Mouse (Mus musculus) splenic B cell, adult 2 months (primary cell): ENCODE data around the gene Myo1a.

Experiments used
- DNase-seq: peaks from one replicate; pipeline ENCODE4 v3.0.0-alpha.2; 2011; ENCODE audit warnings: low read depth, low spot score
- H3K27me3 ChIP-seq: 2 replicates; pipeline ENCODE4 v1.6.1; 2012; ENCODE audit warnings: mild to moderate bottlenecking, low read length, moderate library complexity, mixed read lengths; ENCODE audit not compliant: control insufficient read depth, poor library complexity, insufficient read depth, severe bottlenecking
- H3K36me3 ChIP-seq: 2 replicates; pipeline ENCODE4 v1.6.1; 2012; ENCODE audit warnings: mild to moderate bottlenecking, low read length, moderate library complexity, mixed read lengths; ENCODE audit not compliant: control insufficient read depth, poor library complexity, insufficient read depth, severe bottlenecking

Myo1a gene

DNA sequence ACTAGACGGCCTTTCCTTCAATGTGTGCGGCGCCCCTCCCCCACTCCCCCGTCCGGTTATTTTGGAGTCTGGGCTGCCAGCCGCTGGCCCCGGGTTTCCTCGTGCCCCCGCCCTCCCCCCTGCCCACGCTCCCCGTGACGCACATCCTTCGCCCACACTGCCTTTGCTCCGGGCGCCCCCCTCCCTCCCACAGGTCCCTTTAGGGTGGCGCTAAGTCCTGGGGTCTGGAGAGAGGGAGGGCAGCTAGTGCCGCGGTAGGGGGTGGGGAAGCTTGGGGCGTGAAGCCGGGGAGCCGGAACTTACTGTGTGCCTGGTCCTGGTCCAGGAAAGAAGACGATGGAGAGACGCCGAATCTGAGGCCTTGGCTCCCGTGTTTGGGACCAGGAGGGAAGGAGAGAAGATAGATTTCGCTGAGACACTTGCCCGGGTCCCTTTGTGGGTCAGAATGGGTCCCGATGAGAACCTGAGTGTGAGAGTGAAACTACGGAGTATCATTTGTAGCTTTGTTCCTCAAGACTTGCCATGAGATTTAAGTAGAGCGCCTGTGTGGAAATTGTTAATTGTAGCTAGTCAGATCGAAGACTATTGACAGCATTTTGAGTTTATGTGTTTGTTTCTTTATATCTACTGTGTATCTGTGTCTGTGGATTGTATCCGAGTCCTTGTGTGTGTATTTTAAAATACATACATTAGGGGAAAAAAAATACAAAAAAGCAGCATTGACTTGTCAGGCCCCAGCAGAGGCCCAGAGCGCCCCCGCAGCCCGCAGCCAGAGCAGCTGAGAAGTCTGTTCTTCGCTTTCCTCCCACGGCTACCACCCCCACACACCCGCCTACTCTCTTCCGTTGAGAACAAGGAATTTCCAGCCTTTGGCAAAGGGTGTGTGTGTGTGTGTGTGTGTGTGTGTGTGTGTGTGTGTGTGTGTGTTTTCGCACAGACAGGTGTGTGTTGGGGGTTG is 36.6 kb upstream of the Myo1a start, which contains the start of gene Nab2:
Gene Nab2 (minus strand): TSS at position 476 of the 958 bp plus-strand sequence.
- DNase-seq, result peak; percentile 95
- Histone ChIP-seq H3K36me3 (no peaks in the 10 kb centered on the region; the same call in none of the 2 replicates), H3K27me3 (no peaks in the 10 kb centered on the region)

DNA sequence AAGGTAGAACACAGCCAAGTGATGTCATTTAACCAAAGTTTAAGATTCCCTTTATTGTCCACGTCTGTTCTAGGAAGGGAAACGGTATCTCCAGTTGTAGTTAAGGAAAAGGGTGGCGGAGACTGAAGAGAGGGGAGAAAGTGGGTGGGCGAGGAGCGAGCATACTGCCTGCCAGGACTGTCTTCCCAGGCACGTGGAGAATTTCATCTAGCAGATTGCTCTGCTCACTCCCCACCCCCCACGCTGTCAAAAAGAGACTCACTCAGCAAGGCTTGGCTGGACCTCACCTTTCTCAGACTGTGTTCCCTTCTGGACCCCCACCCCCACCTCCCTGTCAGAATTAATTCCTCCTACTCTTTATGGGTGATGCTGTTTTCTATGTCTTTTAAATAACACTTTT is 35.8 kb upstream of the Myo1a start:
- DNase-seq, result no peak
- no peaks in the 10 kb centered on the region for H3K27me3 ChIP-seq

DNA sequence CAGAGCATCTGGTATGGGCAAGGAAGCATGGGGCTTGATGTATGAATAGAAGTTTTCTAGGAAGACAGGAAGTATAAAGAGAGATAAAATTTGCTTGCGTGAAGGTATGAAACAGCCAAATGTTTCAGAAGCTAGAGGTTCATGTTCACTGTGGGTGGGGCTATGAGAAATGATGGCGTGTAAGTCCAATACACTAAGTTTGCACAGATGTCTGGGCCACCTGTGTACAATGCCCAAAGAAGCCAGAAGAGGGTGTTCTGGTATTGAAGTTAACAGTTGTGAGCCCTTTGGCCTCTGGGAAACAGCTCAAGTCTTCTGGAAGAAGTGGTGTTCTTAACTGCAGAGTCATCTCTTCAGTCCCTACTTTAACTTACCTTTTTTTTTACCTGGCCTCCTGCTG is 34.8 kb upstream of the Myo1a start:
- peak; percentile 46 for DNase-seq
- H3K27me3 ChIP-seq, result no peaks in the 10 kb centered on the region
- no peaks in the 10 kb centered on the region for H3K36me3 ChIP-seq

More for the DNA sequence above, 35.8 kb upstream of the Myo1a start:
- no peaks in the 10 kb centered on the region; the same call in 1 of the 2 replicates for H3K36me3 ChIP-seq

DNA sequence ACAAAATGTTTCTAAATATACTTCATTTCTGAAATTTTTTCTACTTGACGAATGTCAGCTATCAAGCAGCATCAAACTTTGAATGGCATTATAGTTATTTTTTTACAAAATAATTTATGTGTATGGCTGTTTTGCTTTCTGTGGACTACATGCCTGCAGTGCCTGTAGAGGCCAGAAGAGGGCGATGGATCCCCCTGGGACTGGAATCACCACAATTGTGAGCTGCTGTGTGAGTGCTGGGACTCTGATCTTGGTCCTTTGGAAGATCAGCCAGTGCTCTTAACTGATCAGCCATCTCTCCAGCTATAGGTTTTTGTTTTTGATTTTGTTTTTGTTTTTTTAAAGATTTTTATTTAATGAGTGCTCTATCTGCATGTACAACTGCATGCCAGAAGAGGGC is 33.7 kb upstream of the Myo1a start:
- Histone ChIP-seq H3K27me3 (no peaks in the 10 kb centered on the region), H3K36me3 (no peaks in the 10 kb centered on the region)
- DNase-seq, result peak; percentile 76

DNA sequence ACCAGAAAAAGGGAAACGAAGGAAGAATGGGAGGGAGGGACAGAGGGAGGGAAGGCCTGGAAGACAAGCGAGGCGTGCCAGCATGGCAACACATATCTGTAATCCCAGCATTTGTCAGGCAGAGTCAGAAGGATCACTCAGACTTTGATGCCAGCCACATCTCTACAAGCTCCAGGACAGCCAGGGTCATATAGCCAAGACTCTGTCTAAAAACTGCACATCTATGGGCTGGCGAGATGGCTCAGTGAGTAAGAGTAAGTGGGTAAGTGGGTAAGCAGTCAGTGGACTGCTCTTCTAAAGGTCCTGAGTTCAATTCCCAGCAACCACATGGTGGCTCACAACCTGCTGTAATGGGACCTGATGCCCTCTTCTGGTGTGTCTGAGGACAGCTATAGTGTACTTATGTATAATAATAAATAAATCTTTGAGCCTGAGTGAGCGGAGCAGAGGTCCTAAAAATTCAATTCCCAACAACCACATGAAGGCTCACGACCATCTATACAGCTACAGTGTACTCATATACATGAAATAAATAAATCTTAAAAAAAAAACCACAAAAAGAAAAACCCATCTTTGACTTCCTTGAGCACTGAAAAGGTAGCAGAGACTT is 30.8 kb upstream of the Myo1a start:
- DNase-seq, result no peak

DNA sequence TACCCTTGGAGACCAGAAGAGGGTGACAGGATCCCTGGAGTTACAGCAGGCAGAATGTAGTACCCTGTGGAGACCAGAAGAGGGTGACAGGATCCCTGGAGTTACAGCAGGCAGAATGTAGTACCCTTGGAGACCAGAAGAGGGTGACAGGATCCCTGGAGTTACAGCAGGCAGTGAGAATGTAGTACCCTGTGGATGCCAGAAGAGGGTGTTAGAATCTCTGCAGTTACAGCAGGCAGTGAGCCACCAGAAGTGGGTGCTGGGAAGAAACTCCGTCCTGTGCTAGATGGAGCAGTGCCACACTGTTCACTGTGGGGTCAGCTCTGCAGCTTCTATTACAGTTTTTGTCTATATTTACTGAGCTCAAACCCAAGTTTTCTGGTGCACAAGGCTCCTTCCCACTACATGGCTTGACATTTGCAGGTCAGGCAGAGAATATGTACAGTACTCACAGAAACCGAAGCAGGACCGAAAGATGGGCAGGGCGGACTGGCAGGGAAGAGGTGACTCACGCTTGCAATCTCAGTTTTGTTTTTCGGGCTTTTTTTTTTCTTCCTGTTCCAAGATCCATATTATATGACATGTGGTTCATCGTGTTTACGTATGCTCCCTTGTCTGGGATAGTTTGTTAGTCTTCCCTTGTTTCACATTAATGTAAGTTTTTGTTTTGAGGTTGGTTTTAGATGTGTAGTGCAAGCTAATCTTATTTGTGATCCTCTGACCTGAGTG is 30.0 kb upstream of the Myo1a start:
- H3K36me3 ChIP-seq, result no peaks in the 10 kb centered on the region
- H3K27me3 ChIP-seq, result no peaks in the 10 kb centered on the region
- DNase-seq, result peak; percentile 78

More for the DNA sequence above, 30.8 kb upstream of the Myo1a start:
- Histone ChIP-seq H3K27me3 (no peaks in the 10 kb centered on the region), H3K36me3 (no peaks in the 10 kb centered on the region)

DNA sequence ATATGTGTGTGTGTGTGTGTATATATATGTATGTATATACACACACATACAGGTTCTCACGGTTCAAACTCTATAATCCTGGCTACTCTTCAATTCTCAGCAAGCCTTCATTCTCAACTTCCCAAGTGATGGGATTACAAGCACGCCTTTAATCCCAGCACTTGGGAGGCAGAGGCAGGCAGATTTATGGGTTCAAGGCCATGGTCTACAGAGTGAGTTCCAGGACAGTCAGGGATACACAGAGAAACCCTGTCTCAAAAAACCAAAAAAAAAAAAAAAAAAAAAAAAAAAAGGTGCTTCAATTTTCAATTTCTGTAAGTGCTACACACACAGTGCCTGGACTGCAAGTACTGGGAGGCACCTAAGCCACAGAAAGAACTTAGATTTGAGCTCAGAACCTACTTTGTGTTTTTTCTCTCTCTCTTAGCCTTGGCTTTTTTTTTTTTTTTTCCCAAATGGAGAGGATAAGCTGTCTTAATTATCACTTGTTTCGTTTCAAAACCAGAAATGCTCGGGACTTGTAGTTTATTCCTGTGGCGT is 29.0 kb upstream of the Myo1a start:
- no peak for DNase-seq

DNA sequence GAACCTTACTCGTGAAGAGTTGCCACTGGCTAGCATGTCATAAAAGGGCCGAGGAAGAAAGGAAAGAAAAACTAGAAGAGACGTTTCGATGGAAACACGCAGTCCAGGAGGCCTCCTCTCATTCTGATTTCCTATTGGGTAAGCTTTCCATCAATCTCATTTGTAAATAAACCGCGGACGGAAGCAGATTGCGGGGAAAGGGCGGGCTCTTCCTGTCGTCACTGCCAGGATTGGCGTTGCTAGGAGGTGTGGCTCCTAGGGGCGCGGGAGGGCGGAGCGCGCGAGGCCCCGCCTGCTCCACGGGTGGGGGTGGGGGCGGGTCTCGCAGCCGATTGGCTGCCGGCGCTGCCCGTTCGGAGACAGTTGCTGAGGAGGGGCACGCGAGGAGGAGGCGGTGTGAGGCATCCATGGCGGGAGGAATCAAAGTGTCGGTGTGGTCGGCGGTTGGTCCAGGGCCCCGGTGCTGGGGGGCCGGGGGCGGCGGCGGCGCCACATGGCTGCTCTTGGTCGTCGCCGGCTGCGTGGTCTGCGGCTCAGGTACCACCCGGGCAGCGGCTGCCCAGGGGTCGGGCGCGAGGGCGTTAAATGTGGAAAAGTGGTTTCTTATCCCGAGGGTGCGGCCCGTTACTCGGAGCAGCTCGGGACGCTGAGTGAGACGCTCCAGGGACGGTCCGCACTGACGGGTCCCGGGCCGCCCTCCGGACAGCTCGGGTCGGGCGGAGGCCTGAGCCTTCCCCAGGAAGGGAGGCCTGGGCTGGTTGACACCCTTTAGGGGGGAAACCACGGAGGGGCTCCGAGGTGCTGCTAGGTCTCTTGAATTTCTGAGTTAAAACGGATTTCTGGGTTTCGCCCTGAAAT is 28.1 kb upstream of the Myo1a start:
- DNase-seq, result peak; percentile 99
- Histone ChIP-seq H3K27me3 (no peaks in the 10 kb centered on the region), H3K36me3 (no peaks in the 10 kb centered on the region)

More for the DNA sequence above, 29.0 kb upstream of the Myo1a start:
- Histone ChIP-seq H3K36me3 (no peaks in the 10 kb centered on the region), H3K27me3 (no peaks in the 10 kb centered on the region)

DNA sequence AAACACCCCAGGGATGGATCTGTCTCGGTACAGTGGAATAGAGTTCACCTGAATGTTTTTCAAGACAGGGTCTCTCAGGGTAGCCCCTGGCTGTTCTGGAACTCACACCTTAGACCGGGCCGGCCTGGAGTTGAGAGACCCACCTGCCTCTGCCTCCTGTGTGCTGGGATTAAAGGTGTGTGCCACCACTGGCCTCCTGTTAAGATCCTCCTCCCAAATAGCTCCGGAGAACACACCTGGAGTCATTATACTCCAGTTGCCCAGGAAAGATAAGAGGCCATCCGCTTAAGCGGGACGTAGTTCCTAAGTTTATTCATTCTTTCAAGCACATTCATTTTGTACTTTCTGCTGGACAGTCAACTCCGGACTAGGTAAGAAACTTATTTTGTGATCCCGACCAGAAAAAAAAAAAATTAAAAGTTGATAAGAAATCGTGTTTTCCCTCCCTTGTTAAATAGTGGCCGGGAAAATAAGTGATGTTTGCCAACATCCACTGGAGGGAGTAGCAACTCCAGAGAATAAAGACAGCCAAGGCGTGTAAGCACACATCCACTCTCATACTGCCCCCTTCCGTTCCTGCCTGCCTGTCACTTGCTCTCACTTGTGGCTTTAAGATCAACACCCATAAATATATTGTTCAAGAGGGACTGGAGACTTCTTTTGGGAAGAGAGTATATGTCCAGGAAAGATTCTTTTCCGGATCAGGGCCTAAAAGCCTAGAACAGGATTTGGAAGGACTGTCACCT is 27.2 kb upstream of the Myo1a start:
- no peaks in the 10 kb centered on the region for H3K36me3 ChIP-seq
- no peaks in the 10 kb centered on the region for H3K27me3 ChIP-seq
- peak; percentile 84 for DNase-seq

DNA sequence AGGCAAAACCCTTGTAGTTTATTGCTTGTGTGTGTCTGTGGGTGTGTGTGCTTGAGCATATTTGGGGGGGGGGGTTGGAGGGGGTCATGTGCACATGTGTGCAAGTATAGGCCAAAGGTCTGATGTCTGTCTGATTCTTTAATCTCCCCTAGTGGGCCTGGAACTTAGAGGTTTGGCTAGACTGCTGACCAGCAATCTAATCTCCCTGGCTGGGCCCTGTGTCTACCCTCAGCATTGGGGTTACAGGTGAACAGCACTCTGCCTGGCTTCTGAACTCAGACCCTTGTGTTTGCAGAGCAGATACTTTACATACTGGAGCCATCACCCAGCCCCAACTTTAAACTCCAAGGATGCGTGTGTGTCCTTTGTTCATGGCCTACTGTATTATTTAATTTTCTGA is 25.8 kb upstream of the Myo1a start:
- H3K27me3 ChIP-seq, result no peaks in the 10 kb centered on the region
- H3K36me3 ChIP-seq, result no peaks in the 10 kb centered on the region
- no peak for DNase-seq

DNA sequence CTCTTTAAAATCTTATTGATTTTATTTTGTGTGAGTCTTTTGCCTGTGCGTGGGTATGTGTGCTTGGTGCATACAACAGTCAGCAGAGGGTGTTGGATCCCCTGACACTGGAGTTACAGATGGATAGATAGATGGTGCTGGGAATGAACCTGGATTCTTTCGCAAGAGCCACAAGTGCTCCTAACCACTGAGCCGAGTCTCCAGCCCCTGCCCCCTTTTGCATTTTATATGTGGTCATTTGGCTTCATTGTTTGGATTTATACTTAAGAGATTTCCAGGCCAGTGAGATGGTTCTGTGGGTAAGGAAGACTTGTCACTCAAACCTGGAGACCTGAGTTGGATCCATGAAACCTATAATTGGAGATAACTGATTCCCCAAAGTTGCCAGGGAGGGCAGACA is 25.1 kb upstream of the Myo1a start:
- no peaks in the 10 kb centered on the region for H3K36me3 ChIP-seq
- no peak for DNase-seq
- H3K27me3 ChIP-seq, result no peaks in the 10 kb centered on the region

DNA sequence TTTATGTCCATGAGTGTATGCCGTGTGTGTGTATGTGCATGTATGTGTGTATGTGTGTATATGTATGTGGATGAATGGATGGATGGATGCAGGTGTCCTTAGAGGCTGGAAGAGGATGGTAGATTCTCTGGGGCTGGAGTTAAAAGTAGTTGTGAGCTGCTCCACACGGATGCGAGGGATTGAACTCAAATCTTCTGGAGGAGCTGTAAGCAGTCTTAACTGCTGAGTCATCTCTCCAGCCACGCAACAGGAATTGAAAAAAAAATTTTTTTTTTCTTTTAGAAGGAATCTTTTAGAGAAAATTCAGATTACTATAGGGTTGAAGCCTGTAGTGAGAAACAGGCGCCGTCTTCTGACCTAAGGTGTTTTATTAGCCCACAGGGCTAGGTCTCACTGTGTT is 22.1 kb upstream of the Myo1a start:
- DNase-seq, result no peak
- no peaks in the 10 kb centered on the region for H3K27me3 ChIP-seq
- H3K36me3 ChIP-seq, result no peaks in the 10 kb centered on the region

DNA sequence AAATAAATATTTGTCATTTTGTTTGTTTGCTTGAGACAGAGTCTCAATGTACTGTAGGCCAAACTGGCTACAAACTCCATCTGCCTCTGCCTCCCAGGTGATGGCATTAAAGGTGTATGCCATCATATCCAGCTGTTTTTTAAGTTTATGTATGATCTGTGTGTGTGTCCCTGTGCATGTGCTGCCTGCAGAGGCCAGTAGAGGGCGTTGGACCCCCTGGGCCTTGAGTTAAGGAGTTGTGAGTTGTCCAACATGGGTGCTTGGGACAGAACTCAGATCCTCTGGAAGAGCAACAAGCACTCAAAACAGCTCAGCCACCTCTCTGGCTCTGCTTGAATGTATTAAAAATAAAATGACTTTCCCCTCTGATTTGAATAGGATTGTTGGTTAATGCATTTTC is 13.9 kb upstream of the Myo1a start:
- no peak for DNase-seq
- H3K27me3 ChIP-seq, result no peaks in the 10 kb centered on the region
- peaks cover 8% of the 10 kb centered on the region for H3K36me3 ChIP-seq
